Mouse (Mus musculus) heart, adult 2 months (tissue): ENCODE results near the gene Pde4c. TPM values are rescaled to one million over a fixed set of nuclear protein-coding genes. Genes with fewer than 3 reads are reported as not detected.

Source experiments
- DNase-seq, 2 experiments: peaks; one replicate each; pipeline ENCODE4 v3.0.0; 2021
- H3K27ac ChIP-seq: fragments of 200-600 bp; 2 replicates; pipeline ENCODE4 v1.8.1; 2022
- H3K27me3 ChIP-seq: fragments of 200-500 bp; 2 replicates; pipeline ENCODE4 v1.6.1; 2012; ENCODE audit warnings: mild to moderate bottlenecking, low read length, inconsistent platforms, mixed read lengths; ENCODE audit not compliant: control insufficient read depth, insufficient read depth
- H3K36me3 ChIP-seq: fragments of 200-500 bp; 2 replicates; pipeline ENCODE4 v1.6.1; 2012; ENCODE audit warnings: low read length, inconsistent platforms; ENCODE audit not compliant: control insufficient read depth, insufficient read depth
- H3K4me1 ChIP-seq: fragments of 200-500 bp; 2 replicates; pipeline ENCODE4 v1.6.1; 2011; ENCODE audit warnings: low read length; ENCODE audit not compliant: control insufficient read depth, insufficient read depth
- H3K4me3 ChIP-seq: fragments of 200-600 bp; 2 replicates; pipeline ENCODE4 v1.8.1; 2022
- H3K79me2 ChIP-seq: fragments of 200-500 bp; replicated peaks from 2 replicates; pipeline ENCODE4 v1.6.1; 2012; ENCODE audit warnings: mild to moderate bottlenecking, inconsistent platforms, low read length, moderate library complexity, mixed read lengths; ENCODE audit not compliant: control insufficient read depth, insufficient read depth
- H3K9ac ChIP-seq: fragments of 200-500 bp; 2 replicates; pipeline ENCODE4 v1.6.1; 2012; ENCODE audit warnings: low read depth, mild to moderate bottlenecking, control low read depth, inconsistent platforms, low read length, mixed read lengths
- CTCF ChIP-seq: fragments of 200-600 bp; IDR thresholded peaks from 2 replicates; pipeline ENCODE4 v1.8.1; 2022; ENCODE audit warnings: antibody characterized with exemption, mild to moderate bottlenecking, moderate library complexity
- EP300 ChIP-seq: fragments of 200-500 bp; IDR thresholded peaks from 2 replicates; pipeline ENCODE4 v1.6.1; 2011; ENCODE audit warnings: low read depth, low read length, control low read depth; ENCODE audit not compliant: insufficient read depth
- POLR2A ChIP-seq: fragments of 200-500 bp; IDR thresholded peaks from 2 replicates; pipeline ENCODE4 v1.6.1; 2011; ENCODE audit warnings: mild to moderate bottlenecking, low read depth, low read length, control low read depth; ENCODE audit not compliant: insufficient read depth
- WGBS: fragments of 180-500 bp; shearing (Covaris S2); methylation state at CpG from one replicate; pipeline ENCODE4 v1.1.7; 2018; 5-methylcytosine and 5-hydroxymethylcytosine counted together
- intact Hi-C: fragments of 180-260 bp; cut with DNase I; formaldehyde crosslinking; loops from one replicate; pipeline ENCODE4 v1.15.1; 2025
- polyA plus RNA-seq: library from polyadenylated mRNA; depleted of rRNA; stranded (reverse); fragments of >200 nt; gene quantifications from 2 replicates; pipeline ENCODE4 v1.2.3, GENCODE M21; 2012
- total RNA-seq, 2 experiments: library from RNA; stranded (reverse); gene quantifications; 2 replicates each; pipeline ENCODE4 v1.2.3; 2021

Gene Pde4c
- total and polyA plus RNA-seq, 3 experiments, result 2.3 to 11.0 (median 2.7) TPM

DNA sequence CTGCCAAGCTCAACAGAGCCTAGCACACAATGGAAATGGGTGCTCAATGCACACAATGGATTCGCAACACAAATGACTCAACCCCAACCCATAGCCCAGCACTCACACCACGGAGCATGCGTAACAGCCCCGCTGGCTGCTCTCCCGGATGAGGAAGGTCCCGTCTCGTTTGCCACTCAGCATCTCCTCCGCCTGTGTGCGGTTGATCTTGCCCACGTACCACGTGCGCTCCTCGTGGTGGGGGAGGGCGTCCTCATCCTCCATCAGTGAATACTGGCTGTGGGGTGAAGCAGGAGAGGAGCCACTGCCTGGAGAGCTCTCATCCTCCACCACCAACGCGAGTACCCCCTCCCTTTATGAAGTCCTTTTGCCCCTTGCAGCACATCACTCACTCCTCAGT lies 45.4 kb downstream of the Pde4c start:
- 84% methylated on average over 16 of the region's 16 CpGs for WGBS
- no peak for TF ChIP-seq CTCF
- no peak for TF ChIP-seq POLR2A
- no peak for TF ChIP-seq EP300
- no peak overlapping the region for H3K9ac ChIP-seq
- no peak overlapping the region for H3K27ac ChIP-seq
- no peaks in the 10 kb centered on the region for H3K27me3 ChIP-seq
- H3K4me3 ChIP-seq, result no peak overlapping the region
- H3K79me2 ChIP-seq, result no peaks in the 10 kb centered on the region; the same call in 1 of the 2 replicates
- no peaks in the 10 kb centered on the region for H3K36me3 ChIP-seq
- intact Hi-C loops, result loop anchor here (1.0 kb wide), 1 partner anchor 49 kb away; no protein-coding TSS in a partner anchor
- peak; percentile 54 to 58 for DNase-seq
- H3K4me1 ChIP-seq, result peaks cover 6% of the 10 kb centered on the region

GRCm38 (mm10) chr8:70769359-70769758 lies 45.8 kb downstream of the Pde4c start:
- no peaks in the 10 kb centered on the region for H3K36me3 ChIP-seq
- WGBS, result 12% methylated on average over 26 of the region's 26 CpGs
- peak; percentile 93 to 94 for DNase-seq

DNA sequence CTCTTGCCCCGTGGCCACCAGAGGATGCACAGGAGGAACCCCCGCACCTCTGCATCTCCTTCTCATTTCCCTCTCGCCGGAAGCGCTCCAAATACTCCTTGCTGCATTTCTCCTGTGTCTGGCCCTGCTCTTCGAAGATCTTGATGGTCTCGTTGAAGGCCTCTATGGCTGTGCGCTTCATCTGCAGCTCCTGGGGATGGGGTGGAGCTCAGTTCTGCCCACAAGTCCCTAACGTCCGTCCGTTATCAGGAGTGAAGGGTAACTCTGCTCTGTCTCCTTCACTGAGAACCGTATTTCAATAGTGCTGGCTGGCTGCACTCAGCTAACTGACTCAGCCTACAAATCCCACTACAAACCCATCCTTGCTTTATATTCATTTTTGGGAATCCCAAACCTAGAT lies 46.3 kb downstream of the Pde4c start:
- H3K9ac ChIP-seq, result no peak overlapping the region
- no peak overlapping the region for H3K27ac ChIP-seq
- H3K27me3 ChIP-seq, result no peaks in the 10 kb centered on the region
- no peak for TF ChIP-seq CTCF
- no peak for TF ChIP-seq POLR2A
- TF ChIP-seq EP300, result no peak
- WGBS, result 81% methylated on average over 12 of the region's 12 CpGs
- H3K79me2 ChIP-seq, result no peaks in the 10 kb centered on the region; the same call in 1 of the 2 replicates
- peaks cover 11% of the 10 kb centered on the region for H3K4me1 ChIP-seq
- no peak overlapping the region for H3K4me3 ChIP-seq
- intact Hi-C loops, result loop anchor here (1.0 to 10.0 kb wide), 2 partner anchors 50 to 245 kb away; partner anchors contain the start of genes Fkbp8 and Kxd1
- H3K36me3 ChIP-seq, result no peaks in the 10 kb centered on the region
- no peak for DNase-seq

More at GRCm38 (mm10) chr8:70769359-70769758, 45.8 kb downstream of the Pde4c start:
- no peak overlapping the region for H3K27ac ChIP-seq
- H3K4me1 ChIP-seq, result peaks cover 10% of the 10 kb centered on the region
- no peaks in the 10 kb centered on the region; the same call in 1 of the 2 replicates for H3K79me2 ChIP-seq
- no peak overlapping the region for H3K9ac ChIP-seq
- H3K27me3 ChIP-seq, result no peaks in the 10 kb centered on the region
- no peak overlapping the region for H3K4me3 ChIP-seq
- intact Hi-C loops, result loop anchor here (1.0 kb wide), 1 partner anchor 49 kb away; no protein-coding TSS in a partner anchor
- TF ChIP-seq POLR2A (no peak), EP300 (peak; percentile 92; the same call in 1 of the 2 replicates)

DNA sequence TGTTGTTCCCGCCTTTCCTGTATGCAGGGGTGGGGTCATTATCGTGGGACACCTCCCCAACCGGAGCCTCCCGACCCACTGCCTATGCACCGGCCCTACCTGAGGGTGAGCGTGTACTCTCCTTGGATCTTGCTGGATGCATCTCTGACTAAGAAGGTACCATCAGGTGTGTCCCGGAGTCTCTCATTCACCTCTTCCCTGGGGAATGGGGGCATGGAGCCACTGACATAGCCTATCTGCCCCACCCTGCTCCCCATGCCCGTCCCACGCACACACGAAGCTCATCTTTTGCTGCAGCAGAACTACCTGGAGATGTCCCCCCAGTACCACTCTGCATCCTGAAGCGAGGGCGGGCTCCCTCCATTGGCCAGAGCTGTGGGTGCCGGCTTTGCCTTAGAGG lies 47.2 kb downstream of the Pde4c start:
- Histone ChIP-seq H3K4me3 (no peak overlapping the region), H3K27ac (no peak overlapping the region), H3K36me3 (no peaks in the 10 kb centered on the region), H3K9ac (no peak overlapping the region), H3K27me3 (no peaks in the 10 kb centered on the region), H3K79me2 (no peaks in the 10 kb centered on the region; the same call in none of the 2 replicates), H3K4me1 (peaks cover 13% of the 10 kb centered on the region)
- no peak for DNase-seq
- TF ChIP-seq POLR2A (no peak), EP300 (no peak), CTCF (no peak)
- 94% methylated on average over 13 of the region's 13 CpGs for WGBS
- intact Hi-C loops, result loop anchor here (10.0 kb wide), 1 partner anchor 246 kb away; the partner anchor contains the start of genes Fkbp8 and Kxd1

- DNase-seq, result no peak
- Histone ChIP-seq H3K9ac (no peak overlapping the region), H3K27ac (no peak overlapping the region), H3K27me3 (no peaks in the 10 kb centered on the region), H3K4me1 (peaks cover 11% of the 10 kb centered on the region), H3K4me3 (no peak overlapping the region), H3K79me2 (no peaks in the 10 kb centered on the region; the same call in none of the 2 replicates), H3K36me3 (no peaks in the 10 kb centered on the region)
- TF ChIP-seq EP300 (no peak), CTCF (no peak), POLR2A (no peak)
- 86% methylated on average over 7 of the region's 7 CpGs for WGBS
- intact Hi-C loops, result loop anchor here (10.0 kb wide), 1 partner anchor 246 kb away; the partner anchor contains the start of genes Fkbp8 and Kxd1
These were observed 47.7 kb downstream of the Pde4c start for GRCm38 (mm10) chr8:70771217-70771616.

DNA sequence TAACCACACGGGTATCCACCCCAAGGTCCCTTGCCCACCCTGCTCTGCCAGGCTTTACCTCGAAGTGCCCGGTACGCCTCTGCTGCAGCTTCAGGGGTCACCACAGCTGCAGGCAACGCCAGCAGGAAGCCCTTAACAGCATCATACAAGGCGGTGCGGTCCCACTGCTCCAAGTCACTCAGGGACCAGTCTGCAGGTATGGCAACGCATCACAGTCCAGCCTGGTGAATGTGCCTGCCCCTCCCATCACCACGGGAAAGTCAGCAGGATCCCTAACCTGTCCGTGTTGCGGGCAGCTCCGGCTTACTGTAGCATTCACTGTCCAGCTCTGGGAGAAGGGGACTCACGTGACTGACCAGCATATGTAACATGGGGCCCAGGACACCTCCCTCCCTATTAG lies 48.6 kb downstream of the Pde4c start:
- 96% methylated on average over 13 of the region's 13 CpGs for WGBS
- Histone ChIP-seq H3K9ac (no peak overlapping the region), H3K27ac (no peak overlapping the region), H3K4me1 (peaks cover 8% of the 10 kb centered on the region), H3K79me2 (no peaks in the 10 kb centered on the region; the same call in none of the 2 replicates), H3K27me3 (no peaks in the 10 kb centered on the region), H3K36me3 (no peaks in the 10 kb centered on the region), H3K4me3 (no peak overlapping the region)
- DNase-seq, result no peak
- TF ChIP-seq POLR2A, result no peak
- intact Hi-C loops, result loop anchor here (10.0 kb wide), 1 partner anchor 247 kb away; the partner anchor contains the start of genes Fkbp8 and Kxd1
